Mouse (Mus musculus) cerebellum, adult (tissue): ENCODE data around the gene Pabpc1l.
"Not testable (repeated sequence)": the region's sequence is repeated elsewhere in the genome, so short reads cannot be mapped to it uniquely, and the experiment has no call there.

Experiments used
- ATAC-seq: cut with Nextera tagmentation; 2 replicates; pipeline ENCODE4 v1.9.2; 2017; ENCODE audit warnings: mild to moderate bottlenecking, moderate library complexity, mixed read lengths; ENCODE audit not compliant: insufficient number of reproducible peaks, low FRiP score, low TSS enrichment

Pabpc1l gene

GRCm38 (mm10) chr2:164032973-164033372 lies 7.7 kb downstream of the Pabpc1l start:
- no peak for ATAC-seq

GRCm38 (mm10) chr2:164036520-164037019 lies 11.3 kb downstream of the Pabpc1l start:
- ATAC-seq, result no peak

- no peak for ATAC-seq
Measured at GRCm38 (mm10) chr2:164038407-164039028, 13.3 kb downstream of the Pabpc1l start.

- no peak for ATAC-seq
Measured at GRCm38 (mm10) chr2:164040949-164041348, 15.7 kb downstream of the Pabpc1l start.

GRCm38 (mm10) chr2:164041523-164041922 lies 16.3 kb downstream of the Pabpc1l start:
- no peak for ATAC-seq

- peak; percentile 87 for ATAC-seq
Measured at GRCm38 (mm10) chr2:164047197-164047690, 22.0 kb downstream of the Pabpc1l start.

- peak; percentile 89 for ATAC-seq
Measured at GRCm38 (mm10) chr2:164053767-164054166, 28.5 kb downstream of the Pabpc1l start.

- ATAC-seq, result no peak
Measured at GRCm38 (mm10) chr2:164054671-164055070, 29.4 kb downstream of the Pabpc1l start.

- no peak for ATAC-seq
Measured at GRCm38 (mm10) chr2:164059634-164060235, 34.5 kb downstream of the Pabpc1l start.

- peak; percentile 21; the same call in 1 of the 2 replicates for ATAC-seq
Measured at GRCm38 (mm10) chr2:164070142-164070764, 45.0 kb downstream of the Pabpc1l start, which contains the start of gene Stk4. Gene Stk4, plus strand, starts transcription at chr2:164070322.

GRCm38 (mm10) chr2:164070765-164071436 lies 45.7 kb downstream of the Pabpc1l start, which contains the start of gene Tomm34:
Gene Tomm34, minus strand, starts transcription at chr2:164071169.
- ATAC-seq, result peak; percentile 83

GRCm38 (mm10) chr2:164071437-164071820 lies 46.2 kb downstream of the Pabpc1l start:
- not testable (repeated sequence) for ATAC-seq

GRCm38 (mm10) chr2:164072109-164072508 lies 46.9 kb downstream of the Pabpc1l start:
- no peak for ATAC-seq

- ATAC-seq, result no peak
Measured at GRCm38 (mm10) chr2:164073120-164073519, 47.9 kb downstream of the Pabpc1l start.

GRCm38 (mm10) chr2:164073918-164074578 lies 48.8 kb downstream of the Pabpc1l start:
- ATAC-seq, result peak; percentile 77

- no peak for ATAC-seq
Measured at GRCm38 (mm10) chr2:164075088-164075487, 49.8 kb downstream of the Pabpc1l start.

GRCm38 (mm10) chr2:164076874-164077425 lies 51.7 kb downstream of the Pabpc1l start:
- ATAC-seq, result no peak

- ATAC-seq, result no peak
Measured at GRCm38 (mm10) chr2:164077875-164078274, 52.6 kb downstream of the Pabpc1l start.

GRCm38 (mm10) chr2:164079488-164079887 lies 54.2 kb downstream of the Pabpc1l start:
- no peak for ATAC-seq

- no peak for ATAC-seq
Measured at GRCm38 (mm10) chr2:164081577-164081976, 56.3 kb downstream of the Pabpc1l start.
